ENCODE assay signal across 18 mouse cellular contexts in genomic region chr14:34566530-34566929, GRCm38 (mm10). TPM values are rescaled to one million over a fixed set of nuclear protein-coding genes. Genes with fewer than 3 reads are reported as not detected.
"Had no signal": no experiment of that assay in that cellular context is flagged by ENCODE, and none has a peak within 500 bp of the region (broad histone marks: within the 10 kb centered on the region; RNA-seq: fewer than 3 reads in every experiment).

No protein-coding gene starts in this region.

- H3K36me3 ChIP-seq: liver, embryonic 12.5 days; midbrain, embryonic 10.5 days; midbrain, embryonic 15.5 days; neural tube, embryonic 12.5 days had no signal

- H3K27ac ChIP-seq: layer of hippocampus, adult 2 months; liver, embryonic 12.5 days; midbrain, embryonic 10.5 days; midbrain, embryonic 15.5 days; neural tube, embryonic 12.5 days had no signal

- H3K4me1 ChIP-seq: liver, embryonic 12.5 days; neural tube, embryonic 12.5 days had no signal

- H3K9ac ChIP-seq: liver, embryonic 12.5 days; lung, embryonic 14.5 days; midbrain, embryonic 15.5 days; neural tube, embryonic 12.5 days had no signal

- H3K4me3 ChIP-seq: layer of hippocampus, adult 2 months; liver, embryonic 12.5 days; midbrain, embryonic 10.5 days; midbrain, embryonic 15.5 days; neural tube, embryonic 12.5 days had no signal

- ATAC-seq: liver, embryonic 12.5 days; midbrain, embryonic 15.5 days had no signal

- DNase-seq: kidney, postnatal 4 days; lung, embryonic 14.5 days; lung, postnatal 10 days; lung, postnatal 4 days; thymus, adult 18-20 months; thymus, postnatal 14 days had no signal

- H3K4me2 ChIP-seq: liver, embryonic 12.5 days; midbrain, embryonic 15.5 days; neural tube, embryonic 12.5 days had no signal

- H3K9me3 ChIP-seq: liver, embryonic 12.5 days; midbrain, embryonic 10.5 days; midbrain, embryonic 15.5 days; neural tube, embryonic 12.5 days had no signal

- H3K27me3 ChIP-seq: midbrain, embryonic 15.5 days; neural tube, embryonic 12.5 days had no signal

RNA-seq across cellular contexts. Expression of gene Ldb3, which starts 22.0 kb away (rescaled TPM):
- total RNA-seq: megakaryocyte, adult 5-6 weeks; monocyte, adult 5-6 weeks; neutrophil, adult 5-6 weeks had no signal

RNA-seq across cellular contexts. Expression of gene Opn4, which starts 33.4 kb away (rescaled TPM):
- total RNA-seq: layer of hippocampus, adult 2 months; layer of hippocampus, postnatal 10 days; left cerebral cortex, postnatal 36 days; megakaryocyte, adult 5-6 weeks; monocyte, adult 5-6 weeks; neutrophil, adult 5-6 weeks had no signal
- polyA plus RNA-seq: liver, embryonic 12.5 days; lung, embryonic 14.5 days; midbrain, embryonic 15.5 days; neural tube, embryonic 12.5 days had no signal

RNA-seq across cellular contexts. Expression of gene 9230112D13Rik, which starts 43.9 kb away (rescaled TPM):
- total RNA-seq: layer of hippocampus, adult 2 months; layer of hippocampus, postnatal 10 days; left cerebral cortex, postnatal 36 days; megakaryocyte, adult 5-6 weeks; monocyte, adult 5-6 weeks; neutrophil, adult 5-6 weeks had no signal
- polyA plus RNA-seq: limb, embryonic 14.5 days; liver, embryonic 12.5 days; liver, embryonic 16.5 days; lung, embryonic 14.5 days; midbrain, embryonic 10.5 days; midbrain, embryonic 15.5 days; neural tube, embryonic 12.5 days had no signal
